Mouse (Mus musculus) spleen, postnatal 36 days (tissue): ENCODE measurements at regions not wholly inside any gene's neighbourhood (a gene's known extent, or its start where the extent isn't known, plus 50 kb on each side); places are given as distances from the start of the nearest gene placed in this dataset.

Source experiments
- DNase-seq, 2 experiments: peaks; one replicate each; pipeline ENCODE4 v3.0.0; 2022; ENCODE audit warnings: low spot score in 2 of 2, mixed read lengths in 1 of 2

DNA sequence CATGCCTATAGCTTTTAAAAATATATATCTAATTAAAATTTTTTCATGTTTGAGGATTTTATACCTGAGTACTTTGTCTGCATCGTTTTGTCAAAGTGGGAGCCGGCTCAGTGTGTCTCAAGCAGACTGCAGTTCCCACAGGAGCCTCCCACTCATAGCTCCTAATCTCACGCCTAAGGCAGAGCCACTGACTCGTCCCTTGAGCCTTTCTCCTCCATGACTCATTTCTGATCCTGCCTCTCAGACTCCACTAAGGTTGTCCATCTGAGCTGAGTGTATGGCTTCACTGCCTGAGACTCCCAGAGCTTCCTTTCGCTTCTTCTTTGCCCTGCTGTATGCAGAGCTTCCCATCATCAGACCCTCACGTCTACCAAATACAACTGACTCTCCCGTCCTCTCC, 98.8 kb downstream of the Efnb2 start:
- DNase-seq, result no peak

DNA sequence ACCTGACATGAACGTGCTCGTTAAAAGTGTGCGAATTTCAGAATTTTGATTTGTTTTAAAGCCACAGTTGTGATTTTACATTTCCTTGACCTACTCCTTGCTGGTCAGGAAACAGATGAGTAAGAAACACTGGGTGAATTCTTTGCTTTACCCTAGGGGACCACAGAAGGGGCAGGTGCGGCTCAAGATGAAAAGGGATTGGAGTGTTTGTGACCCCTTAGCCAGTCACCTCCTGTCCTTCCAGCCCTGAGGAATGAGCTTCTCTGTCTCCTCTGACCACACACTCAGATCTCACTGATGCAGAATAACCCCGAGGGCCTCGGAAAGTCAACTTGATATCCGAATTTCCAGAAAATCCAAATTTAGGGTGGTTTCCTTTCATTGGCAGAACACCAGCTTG, 103.0 kb downstream of the Efnb2 start:
- no peak for DNase-seq

DNA sequence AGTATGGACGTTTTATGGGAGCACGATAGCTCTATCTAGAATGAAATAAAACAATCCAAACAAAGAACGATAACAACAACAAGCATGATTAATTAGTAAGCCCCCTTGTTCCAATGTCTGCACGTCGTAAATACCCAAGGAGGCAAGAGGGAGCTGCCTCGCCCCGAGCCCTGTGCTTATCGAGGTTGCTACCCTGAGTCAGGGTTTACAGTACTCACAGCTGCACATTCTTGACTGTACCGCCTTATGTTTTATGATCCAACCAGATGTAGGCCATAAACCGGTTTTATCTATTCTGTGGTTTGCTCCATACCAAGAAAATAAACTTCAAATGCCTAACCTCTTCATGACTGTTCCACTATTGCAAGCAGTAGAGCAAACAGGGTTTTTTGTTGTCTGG, 104.9 kb downstream of the Efnb2 start:
- no peak for DNase-seq

DNA sequence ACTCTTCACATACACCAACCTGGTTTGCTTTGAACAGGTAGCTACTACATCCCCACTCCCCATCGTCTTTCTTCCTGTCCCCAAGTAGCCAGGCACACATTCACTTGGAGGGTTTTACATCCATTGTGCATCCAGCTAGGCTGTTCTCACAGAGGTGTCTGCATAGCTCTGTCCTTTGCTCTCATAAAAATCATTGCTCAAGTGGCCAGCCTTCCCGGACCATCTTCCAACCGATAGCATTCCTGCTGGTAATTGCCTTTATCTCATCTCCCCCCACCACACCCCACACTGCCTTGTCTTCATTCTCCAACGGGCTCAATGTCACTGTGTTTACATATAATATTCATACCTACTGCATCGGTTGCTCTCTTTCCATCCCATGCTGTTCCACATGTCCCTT, 106.4 kb downstream of the Efnb2 start:
- DNase-seq, result no peak

DNA sequence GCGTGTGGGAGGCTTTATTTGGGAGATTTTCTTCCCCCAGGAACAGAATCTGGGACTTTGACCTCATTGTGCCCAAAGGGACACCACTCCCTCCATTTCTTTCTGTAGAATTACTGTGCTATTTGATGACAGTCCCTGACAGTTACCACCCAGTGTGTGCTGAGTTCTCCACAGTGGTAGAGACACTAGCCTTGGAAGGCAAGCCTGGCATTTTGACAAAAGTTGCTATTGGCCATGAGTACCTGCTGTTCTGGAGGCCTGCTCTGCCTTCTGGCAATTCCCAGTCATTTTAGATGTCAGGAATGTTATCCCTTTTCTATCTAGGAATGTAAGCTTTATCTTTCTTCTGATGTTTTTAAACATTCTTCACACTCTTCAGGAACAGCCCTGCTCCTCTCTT, 108.3 kb downstream of the Efnb2 start:
- no peak for DNase-seq

DNA sequence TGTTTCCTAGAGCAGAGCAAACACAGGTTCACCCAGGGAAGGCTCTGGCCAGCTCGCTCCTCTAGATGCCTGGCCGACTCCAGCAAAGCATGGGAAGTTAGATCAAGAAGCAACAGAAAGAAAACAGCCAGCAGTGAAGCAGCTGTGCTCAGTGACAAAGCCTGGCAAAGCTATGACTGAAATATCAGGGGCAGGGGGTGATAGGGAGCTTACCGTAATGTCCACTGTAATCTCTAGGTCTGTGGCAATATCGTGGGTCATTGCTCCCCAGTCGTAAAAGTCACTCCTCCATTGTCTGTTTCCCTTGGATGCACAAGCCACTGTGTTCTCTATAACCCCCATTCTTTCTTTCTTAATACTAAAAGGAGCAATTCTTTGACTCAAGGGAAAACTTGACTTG, 124.4 kb downstream of the Efnb2 start:
- no peak for DNase-seq

DNA sequence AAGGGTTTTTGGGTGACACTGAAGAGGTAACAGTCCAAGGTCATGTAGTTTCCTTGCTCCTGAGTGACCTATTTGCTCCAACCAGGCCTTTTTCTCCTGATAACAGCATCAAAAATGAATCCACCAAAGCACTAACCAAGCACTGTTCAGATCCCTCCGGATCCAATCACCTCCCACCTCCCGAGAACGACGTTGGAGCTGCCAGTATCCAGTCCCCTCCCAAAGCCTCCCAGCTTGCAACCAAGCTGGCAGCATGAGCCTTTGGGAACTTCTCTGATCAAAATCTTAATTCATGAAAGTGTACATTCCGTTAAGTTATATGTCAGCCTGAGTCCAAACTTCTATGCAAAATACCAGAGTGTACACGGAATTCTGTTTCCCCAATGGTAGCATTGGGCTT, 126.3 kb downstream of the Efnb2 start:
- no peak for DNase-seq

DNA sequence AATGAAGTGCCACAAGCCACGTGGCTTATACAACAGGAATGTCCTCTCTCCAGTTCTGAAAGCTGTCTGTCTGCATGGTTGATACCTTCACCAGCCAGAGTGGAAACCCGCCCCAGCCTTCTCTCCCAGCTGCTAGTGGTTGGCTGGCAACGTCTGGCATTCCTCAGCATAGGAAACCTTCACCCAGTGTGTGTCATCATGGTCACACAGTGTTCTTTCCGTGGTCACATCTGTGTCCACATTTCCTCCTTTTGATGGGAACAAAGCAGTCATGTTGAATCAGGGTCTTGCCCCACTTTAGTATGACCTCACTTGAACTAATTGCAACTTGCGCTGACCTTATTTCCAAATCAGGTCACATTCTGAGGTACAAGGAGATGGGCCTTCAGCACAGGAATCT, 128.1 kb downstream of the Efnb2 start:
- no peak for DNase-seq

DNA sequence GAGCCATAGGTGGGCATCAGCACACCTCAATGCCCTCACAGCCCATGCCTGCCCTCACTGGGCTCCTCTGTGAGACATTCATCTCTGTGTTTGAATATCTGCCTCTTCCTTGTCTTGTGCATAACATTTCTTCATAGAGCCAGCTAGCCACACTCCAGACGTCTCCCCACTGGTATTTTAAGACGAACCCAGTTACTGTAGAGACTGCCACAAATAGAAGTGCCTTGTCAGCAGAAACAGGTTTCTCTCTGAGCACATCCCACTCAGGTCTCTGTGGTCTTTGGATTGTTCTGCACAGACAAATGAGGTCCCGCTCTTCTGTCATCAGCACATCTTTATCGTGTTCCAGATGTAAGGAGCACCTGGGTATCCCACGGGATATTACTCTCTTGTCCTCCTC, 130.5 kb downstream of the Efnb2 start:
- DNase-seq, result no peak

DNA sequence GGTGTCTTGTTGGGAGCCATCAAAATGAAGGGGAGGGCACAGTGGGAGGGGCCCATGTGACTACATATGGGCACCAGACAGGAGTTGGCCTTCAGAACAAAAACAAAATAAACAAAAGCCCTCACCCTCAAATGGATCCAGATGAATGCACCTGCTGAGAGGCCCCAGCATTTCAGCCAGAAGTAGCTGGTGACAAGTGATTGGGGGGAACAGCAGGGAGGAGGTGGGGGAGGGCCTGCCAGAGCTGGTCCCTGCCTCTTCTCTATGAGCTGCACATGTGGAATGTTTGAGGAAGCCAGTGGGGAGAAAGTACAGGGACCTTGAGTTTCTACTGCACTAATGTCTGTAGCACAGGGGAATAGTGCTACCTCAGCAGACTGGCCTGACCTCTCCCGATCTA, 139.5 kb downstream of the Efnb2 start:
- no peak for DNase-seq

DNA sequence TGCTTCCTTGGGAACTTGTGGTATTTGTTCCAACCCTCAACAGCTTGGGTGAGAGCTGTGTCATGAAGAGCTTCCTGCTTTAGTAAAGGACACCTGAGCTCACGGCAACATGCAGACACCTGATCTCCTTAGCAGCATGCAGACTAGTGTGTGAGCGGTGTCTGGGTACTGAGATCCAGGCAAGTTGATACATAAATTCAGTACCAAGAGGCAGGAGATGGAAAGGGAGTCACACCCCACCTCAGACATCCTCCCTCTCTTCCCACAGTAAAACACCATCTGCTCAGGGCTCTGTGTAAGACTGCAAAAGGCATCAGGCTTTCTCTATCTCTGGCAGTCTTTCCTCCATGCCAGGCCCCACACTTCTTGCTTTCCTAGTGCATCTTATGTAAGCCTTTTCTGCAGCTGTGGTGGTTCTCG, 141.3 kb downstream of the Efnb2 start:
- DNase-seq, result no peak

DNA sequence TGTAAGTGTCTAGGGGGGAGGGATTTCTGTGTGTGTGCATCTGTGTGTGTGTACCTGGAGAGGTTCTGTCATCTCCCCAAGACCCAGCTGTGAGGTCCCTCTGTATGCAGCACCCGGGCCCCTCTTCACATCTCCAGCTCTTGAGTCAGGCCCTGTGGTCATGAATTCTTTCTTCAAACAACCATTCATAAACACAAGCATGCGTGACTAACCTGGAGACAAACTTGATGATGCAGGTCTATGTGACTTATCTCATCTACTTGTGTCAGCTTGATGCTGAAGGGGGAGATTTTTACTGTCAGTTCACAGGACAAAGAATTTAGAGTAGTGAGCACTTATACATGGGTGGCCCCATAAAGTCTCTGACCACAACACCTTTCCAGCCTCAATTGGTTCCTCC, 143.4 kb downstream of the Efnb2 start:
- no peak for DNase-seq

DNA sequence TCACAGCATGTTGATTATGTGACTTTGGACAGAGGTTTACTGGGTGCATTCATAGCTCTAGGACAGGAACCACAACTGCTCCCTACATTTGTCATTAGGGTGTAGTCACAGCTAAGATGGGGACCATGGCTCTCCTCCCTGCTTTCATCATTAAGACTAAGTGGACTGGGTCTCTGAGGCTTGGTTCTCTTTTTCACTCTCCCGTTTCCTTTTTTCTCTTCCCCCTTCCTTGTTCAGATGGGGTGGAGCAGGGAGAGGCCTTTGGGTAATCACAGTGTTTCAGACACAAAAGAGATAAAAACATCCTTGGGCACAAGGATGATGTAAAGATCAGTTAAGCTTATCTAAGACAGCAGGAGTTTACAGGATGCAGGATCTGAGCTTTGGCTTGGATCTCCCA, 144.8 kb downstream of the Efnb2 start:
- no peak for DNase-seq

DNA sequence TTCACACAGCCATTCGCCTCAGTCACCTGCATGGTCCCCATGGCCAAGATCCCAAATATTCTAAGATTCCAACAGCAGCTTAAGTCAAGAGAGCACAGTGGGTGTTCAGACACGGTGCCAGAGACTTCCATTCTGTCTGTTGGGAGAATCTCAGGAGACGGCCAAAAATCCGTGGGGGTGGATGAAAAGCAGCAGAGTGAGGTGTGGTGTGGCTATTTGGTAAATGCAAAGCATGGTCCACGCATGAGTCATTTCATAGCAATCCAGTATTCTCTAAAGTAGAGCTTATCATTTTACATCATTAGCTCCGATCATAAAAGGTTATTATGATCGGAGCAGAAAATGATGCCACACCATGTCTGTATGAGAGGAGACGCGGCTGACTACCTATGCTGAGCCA, 161.1 kb downstream of the Efnb2 start:
- no peak for DNase-seq

DNA sequence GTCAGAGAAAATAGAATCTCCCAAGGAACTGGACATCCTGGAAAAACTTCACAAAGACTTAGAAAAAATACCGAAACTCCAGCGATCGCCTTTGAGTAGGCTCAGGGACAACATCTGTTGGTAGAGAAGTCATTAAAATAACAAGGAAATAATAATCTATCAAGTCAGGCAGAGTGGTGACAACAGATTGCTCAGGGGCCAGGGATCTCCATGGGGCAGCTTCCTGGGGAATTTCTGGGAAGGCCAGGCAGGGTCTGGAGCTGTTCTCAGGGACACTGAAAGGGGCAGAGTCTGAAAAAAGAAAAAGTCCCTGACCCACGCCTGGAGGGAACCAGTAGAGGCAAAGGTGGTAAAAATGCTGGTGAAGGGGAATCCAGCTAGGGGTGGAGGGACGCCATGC, 162.3 kb downstream of the Efnb2 start:
- no peak for DNase-seq

DNA sequence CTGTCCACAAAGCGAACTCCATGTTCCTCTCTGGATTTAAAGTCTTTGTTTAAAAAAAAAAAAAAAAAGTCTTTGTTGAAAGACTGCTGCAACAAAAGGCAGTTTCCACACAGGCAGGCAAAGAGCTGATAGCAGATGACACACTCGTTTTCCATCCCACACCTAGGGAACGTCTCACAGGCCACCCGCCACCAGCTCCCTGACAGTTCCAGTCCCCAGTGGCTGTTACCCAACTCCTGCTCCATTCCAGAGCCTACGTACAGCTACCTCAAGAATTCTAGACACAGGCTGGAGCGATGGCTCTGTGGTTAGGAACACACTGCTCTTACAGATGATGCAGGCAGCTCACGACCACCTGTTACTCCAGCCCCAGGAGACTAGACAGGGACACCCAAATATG, 165.6 kb downstream of the Efnb2 start:
- no peak for DNase-seq

DNA sequence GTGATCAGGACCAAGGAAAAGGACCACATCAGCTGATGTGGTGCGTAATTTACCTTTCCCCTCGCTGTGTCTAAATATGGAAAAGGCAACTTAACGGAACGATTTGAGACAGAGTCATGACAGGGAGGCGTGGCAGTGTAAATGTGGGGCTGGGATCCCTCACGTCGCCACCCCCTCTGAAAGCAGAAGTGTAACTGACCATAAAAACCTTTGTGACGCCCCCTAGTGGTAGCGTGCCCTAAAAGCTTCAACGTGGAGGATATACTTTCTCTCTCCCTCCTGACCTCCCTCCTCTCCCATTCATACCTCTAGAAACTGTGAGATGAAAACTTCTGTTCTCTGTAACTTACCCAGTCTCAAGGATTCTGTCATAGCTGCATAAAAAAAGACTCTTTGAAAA, 166.8 kb downstream of the Efnb2 start:
- no peak for DNase-seq

DNA sequence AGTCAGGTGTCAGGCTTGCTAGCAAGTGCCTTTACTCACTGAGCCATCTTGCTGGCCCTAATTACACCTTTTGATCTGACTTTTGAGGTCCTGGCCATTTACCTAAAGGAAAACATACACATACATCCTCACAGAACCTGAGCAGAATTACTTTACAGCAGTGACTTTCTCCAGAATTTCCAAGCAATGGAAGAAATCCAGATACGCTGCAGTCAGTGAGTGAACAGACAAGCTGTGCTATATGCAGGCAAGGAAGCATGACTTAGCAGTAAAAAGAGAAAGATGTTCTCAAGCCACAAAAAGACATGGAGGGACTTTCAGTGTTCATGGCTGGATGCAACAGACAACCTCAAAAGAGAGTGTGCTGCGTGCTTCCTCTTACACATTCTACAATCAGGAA, 169.1 kb downstream of the Efnb2 start:
- DNase-seq, result no peak

DNA sequence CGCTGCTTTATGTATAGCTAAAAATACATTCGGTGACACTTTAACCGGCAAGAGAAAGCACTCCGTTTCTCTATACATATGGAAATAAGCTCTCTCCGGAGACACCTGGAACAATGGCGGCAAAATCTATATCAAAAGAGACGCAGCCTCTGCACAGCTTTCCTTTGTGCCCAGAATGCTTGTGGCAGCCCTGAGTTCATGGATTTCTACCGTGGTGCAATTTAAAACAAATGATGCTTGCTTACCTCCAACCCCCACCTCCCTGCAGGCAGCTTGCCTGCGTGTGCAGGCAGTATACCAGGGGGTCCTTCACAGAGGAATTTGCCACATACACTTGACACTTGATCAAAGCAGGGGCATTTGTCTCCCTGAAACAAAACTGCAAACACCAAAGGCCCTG, 171.3 kb downstream of the Efnb2 start:
- no peak for DNase-seq

DNA sequence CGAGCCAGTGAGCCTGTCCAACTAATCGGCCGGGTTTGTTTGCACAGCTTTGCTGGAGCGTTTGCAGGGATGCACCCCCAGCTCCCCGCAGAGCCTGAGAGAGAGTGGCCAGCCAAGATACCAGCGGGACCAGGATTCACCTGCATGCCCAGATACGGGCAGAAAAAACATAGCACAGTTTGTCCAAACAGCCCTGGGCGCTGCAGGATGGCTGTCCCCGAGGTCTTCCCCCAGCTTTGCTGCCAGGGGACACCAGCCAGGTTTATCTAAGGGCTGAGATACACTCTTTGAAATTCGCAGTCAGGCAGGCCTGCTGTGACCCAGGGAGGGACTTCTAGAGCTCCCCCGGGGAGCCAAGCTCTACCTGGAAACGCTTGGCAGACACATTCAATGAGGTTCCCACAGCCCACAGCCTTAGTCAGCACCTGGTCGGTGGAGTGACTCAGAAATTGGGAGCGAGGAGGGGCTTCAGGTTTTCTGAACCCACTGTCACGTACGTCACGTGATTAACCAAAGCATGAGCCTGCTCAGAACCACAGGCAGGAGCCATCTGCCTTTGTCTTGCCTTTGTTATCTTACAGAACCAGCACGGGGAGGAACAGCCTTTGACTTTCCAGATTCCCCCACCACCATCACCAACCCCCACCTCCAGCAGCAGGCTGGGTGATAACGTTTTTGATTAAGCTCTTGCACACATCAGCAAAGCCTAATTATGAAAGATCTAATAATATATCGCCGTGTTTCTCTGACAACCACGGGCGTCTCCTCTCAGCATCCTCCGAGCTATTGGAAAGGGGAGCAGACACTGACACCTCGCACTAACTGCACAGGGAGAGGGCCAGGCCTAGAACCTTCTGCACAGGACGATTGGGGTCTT, 172.1 kb downstream of the Efnb2 start:
- DNase-seq, result no peak

DNA sequence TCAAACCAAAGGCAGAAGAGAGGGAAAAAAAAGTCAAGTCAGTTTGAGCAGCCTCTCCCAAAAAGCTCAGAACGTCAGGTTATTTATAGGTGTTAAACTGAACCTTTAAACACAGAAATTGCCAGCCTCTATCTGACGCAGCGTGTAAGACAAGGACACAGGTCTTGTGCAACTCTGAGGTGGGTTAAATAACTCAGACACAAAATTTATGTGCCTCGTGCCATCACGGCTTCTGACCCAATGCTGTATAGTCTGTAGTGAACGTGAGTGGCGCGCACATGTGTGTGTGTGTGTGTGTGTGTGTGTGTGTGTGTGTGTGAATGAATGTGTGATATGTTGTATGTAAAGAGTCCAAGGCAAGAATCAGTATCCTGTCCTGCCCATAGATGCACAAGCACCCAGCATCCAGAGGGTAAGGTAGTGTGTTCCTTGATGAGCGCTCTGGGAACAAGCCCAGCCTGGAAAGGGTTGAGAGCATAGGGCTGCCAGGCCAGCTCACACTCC, 172.8 kb downstream of the Efnb2 start:
- DNase-seq, result no peak

DNA sequence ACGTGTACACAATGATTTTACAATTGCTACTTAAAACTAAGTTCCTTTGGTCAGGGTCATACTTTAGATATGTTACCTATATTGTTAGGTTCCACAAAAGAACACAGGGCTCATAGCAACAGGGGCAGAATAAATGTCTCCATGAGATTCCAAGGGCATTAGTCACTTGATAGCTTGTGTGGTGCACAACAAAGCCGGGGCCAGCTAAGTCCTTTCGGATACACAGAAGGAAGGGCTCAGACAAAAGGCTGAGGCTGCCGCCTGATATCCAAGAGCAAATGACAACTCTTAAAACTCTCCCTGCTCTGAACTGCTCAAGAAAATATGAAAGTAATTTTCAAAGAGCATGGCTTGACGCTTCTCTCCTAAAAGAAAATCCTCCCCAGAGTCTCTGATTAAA, 173.3 kb downstream of the Efnb2 start:
- no peak for DNase-seq

DNA sequence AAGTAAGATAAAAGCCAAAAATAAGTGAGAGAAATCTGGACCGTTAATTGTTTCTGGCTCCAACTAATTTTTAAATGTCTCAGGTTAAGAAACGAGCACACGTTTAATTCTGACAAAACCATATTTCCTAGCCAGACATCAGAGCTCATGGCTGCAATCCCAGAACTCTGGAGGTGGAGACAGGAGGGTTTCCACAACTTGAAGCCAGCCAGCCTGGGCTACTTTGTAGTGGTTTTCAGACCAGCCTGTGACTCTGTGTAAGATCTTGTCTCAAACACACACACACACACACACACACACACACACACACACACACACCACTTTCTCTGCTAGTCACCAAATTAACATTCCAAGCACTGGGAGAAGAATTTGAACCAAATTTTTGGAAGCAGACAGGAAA, 174.2 kb downstream of the Efnb2 start:
- DNase-seq, result no peak

DNA sequence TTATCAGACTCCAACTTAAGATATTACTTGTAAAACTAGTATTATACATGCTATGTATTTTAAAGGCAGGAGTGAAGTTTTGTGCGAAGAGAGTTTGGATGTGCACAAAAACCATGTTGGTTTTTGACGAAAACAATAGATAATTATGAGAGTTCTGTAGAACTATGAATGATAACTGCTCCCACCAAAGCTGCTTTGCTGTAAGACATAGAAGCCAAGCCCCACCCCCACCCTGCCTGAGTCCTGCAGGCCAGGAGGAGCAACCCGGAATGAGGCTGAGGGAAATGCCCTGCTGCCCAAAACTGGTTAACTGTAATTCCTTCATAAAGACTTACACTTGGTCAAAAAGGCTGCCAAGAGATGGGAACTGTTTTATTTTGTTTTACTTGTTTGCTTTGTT, 175.8 kb downstream of the Efnb2 start:
- no peak for DNase-seq
